Mouse (Mus musculus) frontal cortex, postnatal 25 days (tissue): ENCODE results near the gene Kmt2c.
"Not testable (repeated sequence)": the region's sequence is repeated elsewhere in the genome, so short reads cannot be mapped to it uniquely, and the experiment has no call there.

Source experiments
- DNase-seq, 2 experiments: peaks; one replicate each; pipeline ENCODE4 v3.0.0; 2022; ENCODE audit warnings: low spot score in 2 of 2

The Kmt2c gene

DNA sequence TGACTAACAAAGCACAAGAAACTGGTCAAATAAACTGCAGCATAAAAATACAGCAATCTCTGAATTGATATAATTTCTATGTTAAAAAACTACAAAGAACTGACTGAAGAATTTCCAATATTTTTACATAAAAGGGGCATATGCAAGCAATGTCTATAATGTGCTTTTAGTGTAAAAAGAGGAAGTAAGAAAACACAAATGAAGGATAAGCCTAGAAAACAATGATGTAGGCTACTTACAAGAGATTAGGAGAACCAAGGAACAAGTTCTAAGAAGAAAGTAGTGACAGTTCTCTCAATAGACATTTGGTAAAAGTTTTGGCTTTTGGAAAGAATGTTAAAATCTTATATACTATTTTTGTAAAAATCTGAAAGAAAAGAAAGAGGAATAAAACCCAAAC is 119.4 kb downstream of the Kmt2c start:
- no peak for DNase-seq

- no peak for DNase-seq
Observed at GRCm38 (mm10) chr5:25368420-25368819, 130.2 kb downstream of the Kmt2c start.

- no peak for DNase-seq
Observed at GRCm38 (mm10) chr5:25367126-25367525, 131.5 kb downstream of the Kmt2c start.

GRCm38 (mm10) chr5:25353509-25353908 is 145.1 kb downstream of the Kmt2c start:
- no peak for DNase-seq

- DNase-seq = no peak
Observed at GRCm38 (mm10) chr5:25331322-25331721, 167.3 kb downstream of the Kmt2c start.

- no peak for DNase-seq
Observed at GRCm38 (mm10) chr5:25313881-25314280, 184.7 kb downstream of the Kmt2c start.

DNA sequence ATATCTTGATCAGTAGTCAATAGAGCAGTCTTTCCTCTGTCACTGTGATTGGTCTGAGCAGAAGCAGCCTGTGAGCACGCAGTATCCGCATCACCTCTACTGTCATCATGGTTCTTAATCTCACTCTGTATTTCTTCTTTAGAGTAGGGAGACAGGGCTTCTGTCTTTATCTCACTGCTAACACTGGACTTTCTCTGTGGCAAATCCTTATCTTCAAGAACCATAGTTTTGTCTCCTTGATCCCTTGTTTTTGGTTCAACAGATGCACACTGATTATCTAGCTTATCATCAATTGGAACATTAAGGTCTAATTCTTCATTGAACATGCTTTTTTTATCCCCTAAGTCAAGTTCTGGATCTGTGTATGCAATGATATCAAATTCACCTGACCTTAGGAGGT is 188.4 kb downstream of the Kmt2c start:
- DNase-seq = no peak

DNA sequence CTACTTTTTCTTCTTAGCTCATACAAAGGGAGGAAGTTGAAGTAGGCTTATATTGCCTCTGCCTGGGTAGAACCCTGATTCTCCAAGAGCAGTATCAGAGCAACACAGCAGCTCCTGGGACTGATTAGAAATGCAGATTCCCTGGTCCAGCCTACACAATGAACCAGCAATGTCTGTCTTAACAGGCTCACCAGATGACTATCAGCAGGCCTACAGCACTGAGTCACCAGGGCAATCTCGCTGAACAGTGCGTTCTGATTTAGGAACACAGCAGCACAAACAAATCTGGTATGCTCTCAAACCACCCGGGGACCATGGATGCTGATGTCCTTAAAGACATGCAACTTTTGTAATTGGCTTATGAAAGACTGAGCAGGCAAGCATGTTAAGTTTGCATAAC is 201.8 kb downstream of the Kmt2c start:
- no peak for DNase-seq

GRCm38 (mm10) chr5:25283988-25284387 is 214.6 kb downstream of the Kmt2c start:
- no peak for DNase-seq

DNA sequence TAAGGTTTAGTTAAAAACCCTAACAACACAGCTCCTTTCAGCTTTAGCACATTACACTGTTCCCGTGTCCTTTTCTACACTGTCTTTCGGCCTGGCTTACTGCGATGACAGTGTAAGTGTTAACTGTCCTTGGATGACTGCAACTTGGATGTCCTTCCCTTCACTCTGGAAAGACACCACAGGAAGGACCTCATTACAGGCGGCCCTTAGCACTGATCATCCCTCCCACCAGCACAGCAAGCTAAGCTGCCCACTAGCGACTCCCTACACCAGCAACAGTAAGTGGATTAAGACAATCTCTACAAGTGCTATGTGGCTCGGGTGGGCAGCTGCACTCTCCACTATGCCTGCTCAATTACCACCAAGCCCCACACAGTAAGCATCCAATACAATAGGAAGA is 222.2 kb downstream of the Kmt2c start:
- no peak for DNase-seq

DNA sequence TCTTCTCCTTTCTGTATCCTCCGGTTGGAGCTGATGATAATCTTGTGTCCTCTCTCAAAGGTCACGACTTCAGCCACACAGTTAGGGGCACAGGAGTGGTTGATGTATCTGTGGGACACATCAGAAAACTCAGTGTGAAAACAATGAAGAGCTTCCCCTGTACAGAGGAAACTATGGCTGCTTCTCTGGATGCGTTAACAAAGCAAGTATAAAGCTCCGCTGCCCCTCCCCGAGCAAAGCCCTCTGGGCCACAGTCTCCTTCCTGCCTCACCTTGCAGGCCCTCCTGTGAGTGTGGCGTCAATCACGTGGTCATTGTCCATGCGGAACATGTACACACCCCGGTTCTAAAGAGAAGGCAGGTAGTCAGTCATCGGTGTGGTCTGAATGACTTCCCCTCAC is 223.0 kb downstream of the Kmt2c start:
- DNase-seq = no peak

DNA sequence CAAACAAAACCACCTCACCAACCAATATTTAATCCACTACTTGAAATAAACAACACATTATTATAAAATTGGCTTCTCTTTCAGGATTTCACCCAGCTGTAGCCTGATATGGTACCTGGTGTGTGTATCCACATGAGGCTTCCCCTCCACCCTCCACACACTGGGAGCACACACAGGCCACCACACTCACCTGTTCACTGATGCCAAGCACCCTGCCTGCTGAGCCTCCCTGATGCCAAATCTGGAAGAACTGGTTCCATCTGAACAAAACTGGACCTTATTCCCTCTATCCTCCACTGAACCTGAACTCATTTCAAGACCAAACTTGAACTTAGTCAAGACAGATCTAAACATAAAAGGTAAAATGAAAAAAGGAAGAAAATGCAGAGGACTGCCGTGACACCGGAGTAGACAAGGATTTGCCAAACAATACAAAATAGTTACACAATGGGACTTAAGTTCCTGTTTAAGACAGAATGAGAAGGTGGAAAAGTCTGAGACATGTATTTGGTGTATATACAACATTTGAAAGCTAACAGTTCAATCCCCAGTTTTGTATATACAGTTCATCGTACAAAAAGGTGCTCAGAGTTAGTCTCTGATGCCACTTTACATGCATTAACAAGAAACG is 230.2 kb downstream of the Kmt2c start:
- DNase-seq = no peak

DNA sequence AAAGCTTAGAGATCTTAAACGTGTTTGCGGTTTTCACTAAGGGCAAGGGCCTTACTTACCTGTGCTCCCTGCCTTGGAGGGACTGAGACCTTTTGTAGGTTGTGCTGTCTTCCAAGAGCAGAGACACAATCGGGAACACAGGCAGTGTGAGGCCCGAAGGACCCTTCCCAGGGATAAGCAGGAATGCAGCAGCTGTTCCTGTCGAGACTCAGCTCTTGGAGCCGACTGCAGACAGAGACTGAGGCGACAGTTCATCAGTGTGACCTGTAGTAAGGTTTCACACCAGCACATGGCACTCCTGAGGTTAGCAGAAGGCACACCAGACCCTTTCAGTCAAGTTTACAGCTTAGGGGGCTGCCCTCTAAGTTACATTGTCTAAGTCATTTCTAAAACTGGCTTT is 236.3 kb downstream of the Kmt2c start:
- DNase-seq = no peak

DNA sequence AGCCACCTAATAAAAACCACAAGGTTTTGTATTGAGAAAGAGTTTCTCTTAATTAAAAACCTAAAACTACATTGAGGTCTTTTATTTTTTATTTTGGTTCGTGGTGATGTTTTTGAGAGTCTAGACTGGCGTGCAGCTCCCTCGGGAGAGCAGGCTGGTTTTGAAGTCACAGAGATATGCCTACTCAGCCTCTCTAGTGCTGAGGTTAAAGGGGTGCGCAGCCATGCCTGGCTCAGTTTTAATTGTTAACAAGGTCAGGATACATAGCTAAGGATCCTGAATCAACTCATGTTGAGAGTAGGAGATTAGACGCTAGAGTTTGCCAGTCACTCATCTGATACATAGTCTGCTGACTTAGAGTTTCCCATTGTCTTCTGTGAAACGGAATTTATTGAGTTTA is 237.1 kb downstream of the Kmt2c start:
- no peak for DNase-seq

DNA sequence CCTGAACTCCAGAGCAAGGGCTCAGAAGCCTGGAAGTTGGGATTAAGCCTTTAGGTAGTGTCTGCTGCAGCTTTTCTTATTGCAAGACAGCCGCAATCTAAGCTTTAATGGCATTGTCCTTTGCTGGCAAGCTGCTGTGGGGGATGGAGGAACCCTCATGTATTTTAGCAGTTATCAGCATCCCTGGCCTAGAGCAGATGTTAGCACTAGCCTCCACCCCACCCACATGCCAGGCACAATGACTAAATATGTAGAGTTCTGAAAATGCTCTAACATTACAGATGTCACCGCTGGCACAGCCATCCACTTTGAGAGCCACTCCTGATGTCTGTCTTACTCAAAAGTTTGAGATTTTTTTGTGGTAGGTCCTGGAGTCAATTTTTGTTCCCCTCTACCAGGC is 241.9 kb downstream of the Kmt2c start:
- peak in 1 of 2 experiments; percentile 30 for DNase-seq

GRCm38 (mm10) chr5:25254491-25254890 is 244.1 kb downstream of the Kmt2c start:
- DNase-seq = no peak

DNA sequence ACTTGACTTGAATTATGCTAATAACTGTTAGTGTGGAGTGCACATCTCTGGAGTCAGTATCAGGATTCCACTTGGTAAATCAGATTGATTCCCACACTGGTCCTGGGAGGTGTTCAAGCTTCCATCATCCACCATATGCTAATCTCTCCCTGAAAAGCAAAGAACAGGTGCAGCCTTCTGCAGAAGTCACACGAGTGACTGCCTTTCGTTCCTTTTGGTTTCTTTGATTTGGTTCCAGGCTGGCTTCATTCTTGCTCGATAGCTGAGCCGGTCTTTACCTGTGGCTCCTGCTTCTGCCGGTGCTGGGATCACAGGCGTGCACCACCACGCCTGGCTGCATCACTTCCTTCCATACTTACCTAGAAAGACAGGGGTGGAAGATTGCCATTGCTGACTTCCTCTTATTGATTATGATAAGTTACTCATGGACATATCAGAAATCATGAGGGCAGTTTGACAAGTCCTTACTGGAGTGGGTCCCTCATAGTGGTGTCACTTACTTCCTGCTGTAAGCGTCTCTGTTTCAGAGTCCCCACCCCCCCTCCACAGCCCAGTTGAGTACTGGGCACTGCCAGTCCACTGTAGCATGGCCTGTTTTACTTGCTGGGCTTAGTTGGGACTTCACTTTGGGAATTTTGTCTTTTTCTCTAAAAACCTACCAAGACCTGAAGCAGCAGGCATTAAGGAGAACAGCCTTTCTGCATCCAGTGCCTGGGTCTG is 245.6 kb downstream of the Kmt2c start:
- no peak for DNase-seq

GRCm38 (mm10) chr5:25252423-25252822 is 246.2 kb downstream of the Kmt2c start:
- DNase-seq = no peak

- no peak for DNase-seq
Observed at GRCm38 (mm10) chr5:25247036-25247435, 251.5 kb downstream of the Kmt2c start.

DNA sequence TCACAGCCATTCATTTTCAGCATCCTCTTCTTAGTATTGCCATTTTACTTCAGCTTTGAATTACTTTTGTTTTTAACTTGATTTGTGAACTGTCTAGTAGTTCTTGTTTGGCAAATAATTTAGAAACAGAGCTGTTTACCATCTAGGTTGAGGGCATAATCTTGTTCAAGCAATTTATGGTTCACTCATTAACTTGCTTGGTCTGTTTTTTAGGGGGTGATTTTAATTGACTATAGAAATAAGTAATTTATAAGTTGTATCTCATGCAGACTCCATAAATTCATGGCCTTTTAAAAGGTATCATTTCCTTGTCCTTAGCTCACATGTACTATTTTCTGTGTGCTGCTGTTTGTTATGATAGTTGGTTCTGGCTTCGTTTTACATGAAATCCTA is 252.1 kb downstream of the Kmt2c start:
- no peak for DNase-seq

- DNase-seq = no peak
Observed at GRCm38 (mm10) chr5:25245806-25246472, 252.6 kb downstream of the Kmt2c start.

- no peak for DNase-seq
Observed at GRCm38 (mm10) chr5:25243101-25243500, 255.5 kb downstream of the Kmt2c start.

- DNase-seq = not testable (repeated sequence)
Observed at GRCm38 (mm10) chr5:25224377-25224776, 274.2 kb downstream of the Kmt2c start.
